Mouse (Mus musculus) lung, adult 2 months (tissue): ENCODE data around the gene Slc26a10.

Source experiments
- CTCF ChIP-seq: fragments of 200-500 bp; IDR thresholded peaks from 2 replicates; pipeline ENCODE4 v1.5.1; 2011; ENCODE audit warnings: mild to moderate bottlenecking, low read length, control low read depth; ENCODE audit not compliant: insufficient read depth
- POLR2A ChIP-seq: fragments of 200-500 bp; IDR thresholded peaks from 2 replicates; pipeline ENCODE4 v1.6.1; 2011; ENCODE audit warnings: low read depth, mild to moderate bottlenecking, control low read depth, low read length, borderline replicate concordance; ENCODE audit errors: extremely low read depth

- TF ChIP-seq POLR2A (no peak), CTCF (no peak)
These were observed 19.7 kb downstream of the Slc26a10 start for GRCm38 (mm10) chr10:127160728-127161127.
